In the genomic region with DNA sequence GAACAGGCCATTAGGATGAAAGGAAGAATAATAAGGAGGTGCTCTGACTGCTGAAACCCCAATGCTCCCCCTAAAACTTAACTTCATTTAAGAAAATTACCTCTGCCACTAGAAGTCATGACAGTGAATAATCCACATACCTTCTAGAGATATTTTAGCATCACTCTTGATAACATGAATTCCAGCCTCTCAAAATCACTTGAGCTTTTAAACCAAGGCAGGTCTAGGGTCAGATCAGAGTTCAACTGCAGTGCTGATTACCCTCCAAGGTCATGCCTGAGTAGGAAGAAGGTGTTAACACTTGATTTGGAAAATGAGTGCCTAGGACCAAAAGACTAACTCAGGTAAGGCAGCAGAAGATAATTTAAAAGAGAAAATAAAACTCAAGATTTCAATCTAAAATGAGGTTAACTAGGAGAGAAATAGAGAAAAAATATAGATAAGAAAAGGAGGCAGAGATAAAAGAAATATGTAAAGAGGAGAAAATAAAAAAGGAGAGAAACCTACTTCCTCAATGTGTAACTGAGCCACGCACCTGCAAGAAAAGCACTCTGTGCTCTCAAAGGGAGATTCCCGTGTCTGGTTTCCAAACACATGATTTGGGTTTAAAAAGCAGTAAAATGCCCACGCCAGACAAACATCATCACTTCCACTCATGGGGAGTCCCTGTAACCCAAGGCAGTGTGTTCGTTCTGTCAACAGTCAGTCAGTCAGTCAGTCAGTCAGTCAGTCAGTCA, we compare ENCODE assay signal across 17 mouse cellular contexts.
"Had no signal": no experiment of that assay in that cellular context is flagged by ENCODE, and none has a peak within 500 bp of the region (broad histone marks: within the 10 kb centered on the region; RNA-seq: fewer than 3 reads in every experiment).

No protein-coding gene starts in this region.

- H3K9me3 ChIP-seq: kidney, embryonic 15.5 days; limb, embryonic 12.5 days; liver, embryonic 13.5 days; lung, embryonic 15.5 days; megakaryocyte, embryonic 14.5 days; midbrain, embryonic 13.5 days had no signal

- H3K4me2 ChIP-seq: kidney, embryonic 15.5 days; limb, embryonic 12.5 days; liver, embryonic 13.5 days; lung, embryonic 15.5 days; midbrain, embryonic 13.5 days had no signal

- H3K9ac ChIP-seq: kidney, embryonic 15.5 days; limb, embryonic 12.5 days; liver, embryonic 13.5 days; liver, postnatal 0 days; lung, embryonic 15.5 days; midbrain, embryonic 13.5 days had no signal

- H3K27me3 ChIP-seq: kidney, embryonic 15.5 days; limb, embryonic 12.5 days; liver, embryonic 13.5 days; lung, embryonic 15.5 days; megakaryocyte, embryonic 14.5 days; midbrain, embryonic 13.5 days had no signal

- H3K36me3 ChIP-seq: kidney, embryonic 15.5 days; limb, embryonic 12.5 days; liver, embryonic 13.5 days; lung, embryonic 15.5 days; midbrain, embryonic 13.5 days had no signal

- DNase-seq: kidney, adult 2 months; kidney, postnatal 14 days; liver; liver, embryonic 13.5 days; liver, postnatal 0 days; lung, postnatal 14 days; right cerebral cortex, postnatal 4 days; spleen, adult 18-20 months; thymus, postnatal 4 days had no signal

- H3K4me1 ChIP-seq: kidney, embryonic 15.5 days; limb, embryonic 12.5 days; liver, embryonic 13.5 days; lung, embryonic 15.5 days; megakaryocyte, embryonic 14.5 days; midbrain, embryonic 13.5 days had no signal

- ATAC-seq: liver, postnatal 0 days; midbrain, embryonic 13.5 days had no signal

- H3K4me3 ChIP-seq: kidney, embryonic 15.5 days; left cerebral cortex, adult 2 months; limb, embryonic 12.5 days; liver, embryonic 13.5 days; lung, embryonic 15.5 days; megakaryocyte, embryonic 14.5 days; midbrain, embryonic 13.5 days had no signal

- H3K27ac ChIP-seq: kidney, embryonic 15.5 days; left cerebral cortex, adult 2 months; limb, embryonic 12.5 days; liver, embryonic 13.5 days; lung, embryonic 15.5 days; macrophage; midbrain, embryonic 13.5 days; stomach, postnatal 0 days had no signal
